Mouse (Mus musculus): ENCODE data around the gene Gm28043. TPM values are rescaled to one million over a fixed set of nuclear protein-coding genes. Genes with fewer than 3 reads are reported as not detected.

The Gm28043 gene
- polyA plus RNA-seq, 1 experiment = 3.0 TPM

DNA sequence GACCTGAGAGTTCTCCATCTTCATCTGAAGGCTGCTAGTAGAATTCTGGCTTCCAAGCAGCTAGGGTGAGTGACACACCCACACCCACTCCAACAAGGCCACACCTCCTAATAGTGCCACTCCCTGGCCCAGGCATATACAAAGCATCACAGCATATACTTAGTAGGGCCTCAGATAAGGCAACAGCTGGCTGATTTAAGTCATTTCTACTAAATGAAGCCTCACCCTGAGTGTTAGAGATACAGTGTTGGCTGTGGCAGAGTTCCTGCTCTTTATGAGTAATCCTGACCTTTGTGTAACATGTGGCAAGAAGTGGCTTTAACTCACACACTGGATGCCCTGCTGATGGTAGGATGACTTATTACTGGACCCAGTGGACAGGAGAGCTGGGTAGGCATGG lies 55.3 kb downstream of the Gm28043 start:
- no peak for TF ChIP-seq CTCF (IDR thresholded peaks at IDR 0.05; ENCODE audit: extremely low read depth, insufficient read depth, low read length)
- no peak for TF ChIP-seq POLR2A (IDR thresholded peaks at IDR 0.05; ENCODE audit: extremely low read depth, insufficient read depth, low read length)
- no peak overlapping the region for H3K27ac ChIP-seq (ENCODE audit: insufficient read depth, low read length)

DNA sequence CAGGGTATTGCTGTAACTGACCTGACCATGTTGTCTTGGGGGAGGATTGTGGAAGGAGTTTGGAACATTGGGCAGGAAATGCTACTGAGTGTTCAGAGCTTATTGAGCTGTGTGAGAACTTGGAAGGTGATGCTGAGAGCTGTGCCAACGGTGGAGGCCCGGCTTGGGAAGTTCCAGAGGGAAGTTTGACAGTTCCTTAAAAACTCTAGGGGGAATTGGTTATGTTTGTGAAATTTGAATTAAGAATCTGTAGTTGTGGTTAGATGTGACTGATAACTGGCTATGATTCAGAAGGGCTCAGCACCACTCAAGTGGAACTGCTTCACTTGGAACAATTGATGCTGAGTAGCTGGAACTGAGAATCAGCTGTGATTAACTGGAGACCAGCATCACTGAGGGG lies 56.3 kb downstream of the Gm28043 start:
- Histone ChIP-seq H3K4me1 (ENCODE audit: control insufficient read depth, insufficient read depth, low read length) (peaks cover 4% of the 10 kb centered on the region; the same call in 1 of the 2 replicates), H3K27ac (ENCODE audit: insufficient read depth, low read length) (no peak overlapping the region), H3K4me3 (ENCODE audit: insufficient read depth, low read length) (no peak overlapping the region)
- TF ChIP-seq POLR2A (IDR thresholded peaks at IDR 0.05; ENCODE audit: extremely low read depth, insufficient read depth, low read length) = no peak
- TF ChIP-seq CTCF (IDR thresholded peaks at IDR 0.05; ENCODE audit: extremely low read depth, insufficient read depth, low read length) = no peak

More for the DNA sequence above, 55.3 kb downstream of the Gm28043 start:
- peaks cover 4% of the 10 kb centered on the region; the same call in 1 of the 2 replicates for H3K4me1 ChIP-seq (ENCODE audit: control insufficient read depth, insufficient read depth, low read length)
- H3K4me3 ChIP-seq (ENCODE audit: insufficient read depth, low read length) = no peak overlapping the region

DNA sequence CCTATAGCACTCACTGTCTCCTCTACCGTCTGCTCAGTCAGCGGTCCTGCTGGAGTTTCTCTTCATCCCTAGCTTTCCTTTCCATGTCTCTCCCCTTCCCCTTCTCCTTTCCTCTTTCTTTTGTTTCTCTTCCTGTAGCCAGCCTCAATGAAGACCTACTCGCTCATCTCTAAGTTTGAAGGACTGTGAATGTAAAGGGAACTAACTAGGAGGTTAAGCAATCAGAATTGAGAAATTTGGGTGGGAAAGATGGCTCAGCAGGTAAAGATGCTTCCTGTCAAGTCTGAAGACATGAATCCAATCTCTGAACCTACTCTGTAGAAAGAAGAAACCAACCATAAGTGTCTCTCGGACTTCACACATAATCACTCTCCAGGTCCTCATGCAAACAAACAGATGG lies 58.6 kb downstream of the Gm28043 start:
- Histone ChIP-seq H3K27ac (ENCODE audit: insufficient read depth, low read length) (no peak overlapping the region), H3K4me3 (ENCODE audit: insufficient read depth, low read length) (no peak overlapping the region), H3K4me1 (ENCODE audit: control insufficient read depth, insufficient read depth, low read length) (peaks cover under 1% of the 10 kb centered on the region; the same call in 1 of the 2 replicates)
- TF ChIP-seq POLR2A (IDR thresholded peaks at IDR 0.05; ENCODE audit: extremely low read depth, insufficient read depth, low read length) = no peak

DNA sequence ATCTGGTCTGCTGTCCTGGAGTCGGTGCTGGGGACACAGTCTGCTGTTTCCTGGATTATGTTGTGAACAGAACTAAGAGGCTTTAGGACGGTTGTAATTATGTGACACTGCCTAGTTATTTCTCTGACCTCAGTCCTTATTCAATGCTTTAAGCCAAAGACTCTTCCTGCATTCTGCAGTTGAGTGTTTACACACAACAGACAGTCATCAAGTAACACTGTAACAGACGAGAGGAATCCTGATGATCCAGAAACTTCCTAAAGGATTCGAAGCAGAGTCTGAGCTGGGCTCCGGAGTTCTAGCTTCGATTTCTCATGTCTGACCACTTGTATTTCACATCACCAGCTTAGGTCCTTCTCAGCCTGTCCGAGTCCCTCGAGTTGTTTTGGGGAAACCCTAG lies 63.9 kb downstream of the Gm28043 start:
- Histone ChIP-seq H3K4me1 (ENCODE audit: control insufficient read depth, insufficient read depth, low read length) (peaks cover 2% of the 10 kb centered on the region; the same call in 1 of the 2 replicates), H3K4me3 (ENCODE audit: insufficient read depth, low read length) (no peak overlapping the region), H3K27ac (ENCODE audit: insufficient read depth, low read length) (no peak overlapping the region)
- TF ChIP-seq CTCF (IDR thresholded peaks at IDR 0.05; ENCODE audit: extremely low read depth, insufficient read depth, low read length) = no peak
- no peak for TF ChIP-seq POLR2A (IDR thresholded peaks at IDR 0.05; ENCODE audit: extremely low read depth, insufficient read depth, low read length)

DNA sequence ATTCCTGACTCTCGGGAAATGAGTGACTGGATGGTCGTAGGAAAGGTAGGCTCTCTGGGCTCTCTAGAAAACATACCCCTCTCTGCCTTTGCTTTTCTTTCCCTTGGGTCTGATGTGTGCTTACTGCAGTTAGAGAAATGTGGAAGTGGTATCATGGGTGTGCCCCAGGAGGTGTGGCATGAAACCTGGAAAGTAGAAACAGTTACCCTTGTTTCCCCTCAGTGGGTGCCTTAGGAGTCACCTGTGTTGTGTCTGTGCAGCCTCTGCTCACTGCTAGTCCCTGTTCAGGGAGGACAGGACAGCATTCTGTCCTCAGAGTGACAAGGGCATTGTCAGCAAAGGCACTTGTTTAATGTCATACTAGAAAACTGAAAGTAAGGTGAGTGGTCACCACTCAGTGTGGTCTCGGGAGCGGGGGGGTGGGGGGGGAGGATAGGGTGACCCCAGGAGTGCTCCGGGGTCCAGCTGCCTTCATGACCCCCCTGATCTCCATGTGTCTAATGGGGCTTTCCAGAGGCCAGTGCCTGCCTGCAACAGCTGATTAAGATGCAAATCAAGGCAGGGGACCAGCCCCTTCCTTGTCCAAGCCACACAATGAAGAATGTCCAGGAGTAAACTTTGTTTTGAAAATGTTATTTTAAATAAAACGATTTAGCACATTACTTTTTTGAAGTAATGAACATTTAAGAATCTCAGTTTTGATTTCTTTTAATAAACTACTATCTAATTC lies 64.5 kb downstream of the Gm28043 start:
- TF ChIP-seq CTCF (IDR thresholded peaks at IDR 0.05; ENCODE audit: extremely low read depth, insufficient read depth, low read length) (no peak), POLR2A (IDR thresholded peaks at IDR 0.05; ENCODE audit: extremely low read depth, insufficient read depth, low read length) (no peak)
- Histone ChIP-seq H3K27ac (ENCODE audit: insufficient read depth, low read length) (no peak overlapping the region), H3K4me3 (ENCODE audit: insufficient read depth, low read length) (no peak overlapping the region), H3K4me1 (ENCODE audit: control insufficient read depth, insufficient read depth, low read length) (peaks cover 2% of the 10 kb centered on the region; the same call in 1 of the 2 replicates)

DNA sequence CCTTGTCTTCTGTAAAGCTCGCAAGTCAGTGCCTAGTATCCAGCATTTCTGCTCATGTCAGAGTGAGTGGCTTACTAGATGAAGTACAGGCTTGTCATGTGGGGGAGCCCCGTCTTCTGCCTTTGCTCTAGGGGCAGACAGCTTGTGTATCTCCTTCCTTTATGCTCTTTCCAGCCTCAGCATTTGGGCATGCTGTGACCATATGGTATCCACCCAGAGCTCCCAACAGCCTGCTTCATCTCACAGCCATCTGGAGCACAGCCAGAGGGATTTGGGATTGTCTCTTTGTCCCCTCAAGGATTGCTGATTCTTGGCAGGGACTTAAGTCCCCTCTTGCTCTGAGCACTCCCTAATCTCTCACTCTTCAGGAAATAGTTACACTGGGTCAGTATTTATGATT lies 65.5 kb downstream of the Gm28043 start:
- Histone ChIP-seq H3K27ac (ENCODE audit: insufficient read depth, low read length) (no peak overlapping the region), H3K4me1 (ENCODE audit: control insufficient read depth, insufficient read depth, low read length) (peaks cover 2% of the 10 kb centered on the region; the same call in 1 of the 2 replicates), H3K4me3 (ENCODE audit: insufficient read depth, low read length) (no peak overlapping the region)
- TF ChIP-seq POLR2A (IDR thresholded peaks at IDR 0.05; ENCODE audit: extremely low read depth, insufficient read depth, low read length) (no peak), CTCF (IDR thresholded peaks at IDR 0.05; ENCODE audit: extremely low read depth, insufficient read depth, low read length) (no peak)

DNA sequence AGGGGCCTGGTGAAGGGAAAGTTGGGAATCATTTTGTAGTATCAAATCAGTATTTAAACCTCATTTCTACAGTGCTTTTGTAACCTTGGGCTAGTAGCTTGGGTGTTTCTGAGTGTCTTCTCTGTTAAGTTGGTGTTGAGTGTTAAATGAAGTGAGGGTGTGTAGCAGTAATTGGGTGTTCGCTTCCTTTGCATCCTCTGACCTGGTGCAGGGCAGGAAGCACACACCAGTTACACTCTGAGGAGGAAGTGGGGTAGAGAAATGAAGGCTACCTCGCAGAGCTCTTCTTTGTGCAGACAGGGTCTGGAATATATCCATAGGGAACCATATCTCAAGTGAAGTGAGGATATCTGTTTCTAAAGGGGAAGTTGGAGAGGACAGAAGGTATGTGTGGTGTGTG lies 66.2 kb downstream of the Gm28043 start:
- Histone ChIP-seq H3K4me3 (ENCODE audit: insufficient read depth, low read length) (no peak overlapping the region), H3K4me1 (ENCODE audit: control insufficient read depth, insufficient read depth, low read length) (peaks cover 2% of the 10 kb centered on the region; the same call in 1 of the 2 replicates), H3K27ac (ENCODE audit: insufficient read depth, low read length) (no peak overlapping the region)
- TF ChIP-seq POLR2A (IDR thresholded peaks at IDR 0.05; ENCODE audit: extremely low read depth, insufficient read depth, low read length) = no peak
- TF ChIP-seq CTCF (IDR thresholded peaks at IDR 0.05; ENCODE audit: extremely low read depth, insufficient read depth, low read length) = no peak

DNA sequence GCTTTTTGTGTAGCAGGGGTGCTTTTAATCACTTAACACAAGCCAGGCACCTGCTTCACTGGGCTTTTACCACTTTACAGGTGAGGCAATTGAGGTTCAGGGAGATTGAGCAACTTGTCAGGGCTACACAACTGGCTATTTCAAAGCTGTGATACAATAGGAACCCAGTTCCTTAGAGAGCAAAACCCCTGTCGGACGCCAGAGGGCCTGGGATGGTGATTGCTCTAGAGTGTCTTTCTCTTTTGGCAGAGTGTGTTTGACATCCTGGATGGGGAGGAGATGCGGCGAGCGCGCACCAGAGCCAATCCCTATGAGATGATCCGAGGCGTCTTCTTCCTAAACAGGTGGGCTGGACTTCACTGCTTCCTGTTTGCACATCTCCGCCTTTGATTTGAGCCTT lies 67.0 kb downstream of the Gm28043 start:
- Histone ChIP-seq H3K27ac (ENCODE audit: insufficient read depth, low read length) (no peak overlapping the region), H3K4me3 (ENCODE audit: insufficient read depth, low read length) (no peak overlapping the region), H3K4me1 (ENCODE audit: control insufficient read depth, insufficient read depth, low read length) (peaks cover 2% of the 10 kb centered on the region; the same call in 1 of the 2 replicates)
- TF ChIP-seq CTCF (IDR thresholded peaks at IDR 0.05; ENCODE audit: extremely low read depth, insufficient read depth, low read length) (no peak), POLR2A (IDR thresholded peaks at IDR 0.05; ENCODE audit: extremely low read depth, insufficient read depth, low read length) (no peak)

DNA sequence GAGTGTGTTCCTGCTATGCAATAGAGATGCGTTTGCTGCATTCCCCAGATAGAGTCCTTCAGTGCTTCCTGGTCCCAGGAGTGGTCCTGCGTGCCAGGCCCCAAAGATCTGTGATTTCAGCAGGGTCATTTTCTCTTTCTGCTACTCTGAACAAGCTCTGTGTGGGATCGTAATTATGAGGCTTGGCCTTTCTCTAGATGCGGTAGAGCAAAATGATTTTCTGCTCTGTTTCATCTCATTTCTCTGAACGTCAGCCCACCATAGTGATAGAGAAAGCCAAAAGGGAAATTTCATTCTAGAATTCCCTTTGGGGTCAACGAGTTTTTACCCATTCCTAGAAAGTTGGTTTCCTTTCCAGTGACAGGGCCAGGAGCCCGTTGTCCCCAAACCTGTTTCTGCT lies 67.6 kb downstream of the Gm28043 start:
- Histone ChIP-seq H3K4me3 (ENCODE audit: insufficient read depth, low read length) (no peak overlapping the region), H3K4me1 (ENCODE audit: control insufficient read depth, insufficient read depth, low read length) (peaks cover 2% of the 10 kb centered on the region; the same call in 1 of the 2 replicates), H3K27ac (ENCODE audit: insufficient read depth, low read length) (no peak overlapping the region)
- TF ChIP-seq CTCF (IDR thresholded peaks at IDR 0.05; ENCODE audit: extremely low read depth, insufficient read depth, low read length) (no peak), POLR2A (IDR thresholded peaks at IDR 0.05; ENCODE audit: extremely low read depth, insufficient read depth, low read length) (no peak)

DNA sequence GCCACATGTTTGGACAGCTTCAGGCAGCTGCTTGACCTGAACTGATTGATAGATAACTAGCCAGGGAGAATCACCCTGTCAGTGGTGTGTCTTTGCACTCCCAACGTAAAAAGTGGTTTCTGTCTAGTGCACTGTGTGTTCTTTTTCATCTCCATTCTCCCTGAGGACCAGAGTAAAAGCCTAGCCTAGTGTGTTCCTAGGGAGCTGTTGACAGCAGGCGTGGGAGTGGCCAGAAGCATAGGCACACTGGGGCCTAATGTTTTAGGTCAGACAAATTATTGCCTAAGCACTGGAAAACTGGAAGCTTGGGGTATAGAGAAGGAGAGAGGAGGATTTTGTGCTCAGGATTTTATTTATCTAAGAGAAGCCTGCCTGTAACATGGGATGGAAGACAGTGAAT lies 68.5 kb downstream of the Gm28043 start:
- H3K4me1 ChIP-seq (ENCODE audit: control insufficient read depth, insufficient read depth, low read length) = peaks cover 4% of the 10 kb centered on the region
- no peak for TF ChIP-seq POLR2A (IDR thresholded peaks at IDR 0.05; ENCODE audit: extremely low read depth, insufficient read depth, low read length)
- no peak for TF ChIP-seq CTCF (IDR thresholded peaks at IDR 0.05; ENCODE audit: extremely low read depth, insufficient read depth, low read length)
- no peak overlapping the region for H3K4me3 ChIP-seq (ENCODE audit: insufficient read depth, low read length)
- H3K27ac ChIP-seq (ENCODE audit: insufficient read depth, low read length) = no peak overlapping the region

All from cortical plate, adult 2 months (tissue).